Mouse (Mus musculus) neutrophil, adult 65 days (primary cell): ENCODE measurements around the gene Itfg2. TPM values are rescaled to one million over a fixed set of nuclear protein-coding genes. Genes with fewer than 3 reads are reported as not detected.

Experiments used
- total RNA-seq: library from RNA; stranded (reverse); gene quantifications from 2 replicates; pipeline ENCODE4 v1.2.4, GENCODE M21; 2023

Gene Itfg2
- 8.4 and 14.2 TPM in 2 replicates for total RNA-seq

DNA sequence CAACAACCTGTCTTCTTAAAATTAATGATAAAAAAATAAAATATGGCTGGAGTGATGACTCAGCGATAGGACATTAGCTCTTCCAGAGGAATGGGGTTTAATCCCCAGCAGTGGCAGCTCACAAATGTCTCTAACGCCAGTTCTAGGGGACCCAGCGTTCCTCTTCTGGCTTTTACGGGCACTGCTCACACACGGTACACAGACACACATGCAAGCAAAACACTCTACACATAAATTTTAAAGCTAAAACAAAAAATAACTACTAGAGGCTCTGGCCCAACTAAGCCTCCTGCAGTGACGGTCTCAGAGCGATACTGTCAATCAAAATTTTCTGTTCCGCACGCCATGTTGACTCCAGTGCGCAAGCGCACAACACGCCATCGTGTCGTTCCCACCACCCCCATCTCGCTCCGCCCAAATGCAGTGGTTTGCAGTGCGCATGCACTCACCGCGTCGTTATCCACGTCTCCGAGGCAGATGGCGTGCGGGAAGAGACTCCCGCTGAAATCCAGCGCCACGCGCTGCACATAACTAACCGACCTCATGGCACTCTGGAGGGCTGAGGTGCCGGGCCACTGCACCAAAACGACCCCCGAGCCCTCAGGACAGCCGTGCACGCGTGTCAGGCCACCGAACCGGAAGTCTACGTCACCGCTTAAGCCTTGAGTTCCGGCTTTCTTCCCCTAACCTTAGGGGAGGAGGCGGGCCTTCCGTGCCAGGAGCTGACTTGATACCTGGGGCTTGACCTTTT, at the start of gene Itfg2:
TSS of gene Itfg2 (minus strand) at position 663 of the 751 bp plus-strand sequence.

DNA sequence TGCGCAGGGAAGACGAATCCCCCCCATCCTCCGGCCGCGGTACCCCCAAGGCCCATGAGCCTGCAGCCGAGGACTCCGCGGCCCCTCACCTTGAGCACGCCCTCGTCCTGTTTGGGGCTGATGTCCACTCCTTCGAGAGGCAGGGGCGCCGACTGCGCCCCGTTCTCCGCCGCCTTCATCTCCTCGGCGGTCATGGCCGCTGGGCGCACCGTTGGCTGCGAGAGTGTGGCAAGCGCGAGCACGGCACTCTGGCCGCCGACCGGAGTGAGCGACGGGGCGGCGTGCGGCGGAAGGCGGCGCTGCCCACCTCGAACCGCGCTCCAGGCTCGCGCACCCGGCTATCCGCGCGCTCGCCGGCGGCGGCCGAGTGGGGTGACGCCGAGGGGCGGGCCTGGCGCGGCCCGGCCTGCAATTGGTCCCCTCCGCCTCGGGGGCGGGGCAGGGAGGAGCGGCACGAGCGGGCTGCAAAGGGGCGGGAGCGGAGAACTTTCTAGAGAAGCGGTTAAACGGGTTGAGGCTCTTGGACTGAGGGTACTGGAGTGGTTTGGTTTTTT, 13.7 kb upstream of the Itfg2 start, which contains the start of gene Fkbp4:
TSS of gene Fkbp4 (minus strand) at position 361 of the 554 bp plus-strand sequence.

DNA sequence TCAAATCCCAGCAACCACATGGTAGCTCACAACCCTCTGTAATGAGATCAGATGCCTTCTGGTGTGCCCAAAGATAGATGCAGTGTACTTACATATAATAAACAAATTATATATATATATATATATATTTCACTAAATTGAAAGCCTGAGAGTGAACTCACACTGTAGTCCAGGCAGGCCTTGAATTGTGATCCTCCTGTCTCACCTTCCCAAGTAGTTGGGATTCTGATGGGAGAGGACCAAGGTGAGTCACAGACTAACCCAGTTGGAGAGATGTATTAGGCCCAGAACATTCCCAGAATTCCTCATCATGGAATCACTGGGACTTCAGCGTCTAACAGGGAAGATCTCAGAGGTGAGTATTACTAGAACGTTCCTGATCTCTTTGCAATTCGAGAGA, 25.7 kb downstream of the Itfg2 start, which contains the start of gene Nrip2:
TSS of gene Nrip2 (plus strand) at position 301 of the 400 bp plus-strand sequence.

DNA sequence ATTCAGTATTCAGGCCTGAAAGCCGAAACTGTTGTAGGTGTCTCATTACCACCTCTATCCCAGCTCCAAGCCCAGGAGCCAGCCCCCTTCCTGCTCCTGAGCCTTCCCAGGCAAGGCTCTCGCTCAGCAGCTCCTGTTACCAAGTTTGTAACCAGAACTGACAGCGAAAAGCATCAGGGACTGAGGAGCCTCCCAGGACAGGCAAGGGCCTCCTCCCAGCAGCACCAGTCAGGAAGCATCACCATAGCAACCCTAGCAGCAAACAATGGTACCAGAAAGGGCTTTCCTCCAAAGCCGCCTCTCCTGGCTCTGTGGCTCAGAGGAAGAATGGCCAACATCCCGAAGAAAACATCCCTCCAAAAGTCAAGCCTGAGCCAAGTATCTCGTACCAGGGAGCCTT, 49.5 kb downstream of the Itfg2 start, which contains the start of the genes Tex52 and Gm44596:
TSS of gene Tex52 (plus strand) at position 265 of the 400 bp plus-strand sequence.
TSS of gene Gm44596 (plus strand) at position 312 of the 400 bp plus-strand sequence.

DNA sequence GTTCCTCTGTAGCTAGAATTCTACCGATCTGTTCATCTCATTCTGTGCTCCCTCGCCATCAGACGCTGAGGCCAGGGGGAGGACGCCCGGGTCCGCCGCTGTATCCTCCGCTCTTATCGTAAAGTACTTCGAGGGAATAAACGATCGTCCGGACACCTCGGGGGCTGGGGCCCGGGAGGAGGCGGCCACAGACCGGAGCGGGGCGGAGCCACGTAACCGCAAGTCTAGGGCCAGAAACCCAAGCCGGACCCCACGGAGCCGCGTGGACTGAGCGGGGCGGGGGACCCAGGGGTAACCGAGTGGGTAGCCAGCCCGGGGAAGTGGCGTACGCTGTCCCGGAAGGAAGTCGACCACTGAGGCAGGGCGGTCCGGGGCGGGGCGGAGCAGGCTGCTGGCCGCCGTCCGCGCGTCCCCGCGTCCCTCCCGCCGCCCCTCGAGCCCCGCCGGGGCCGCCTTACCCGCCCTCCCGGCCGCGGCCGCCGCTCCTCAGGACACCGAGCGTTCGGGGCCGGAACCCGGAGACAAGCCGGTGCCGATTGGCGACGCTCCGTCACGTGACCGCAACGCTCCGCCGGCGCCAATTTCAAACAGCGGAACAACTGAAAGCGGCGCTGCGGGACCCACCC, 62.2 kb downstream of the Itfg2 start, which contains the start of the genes Rhno1 and Foxm1:
TSS of gene Rhno1 (minus strand) at position 531 of the 626 bp plus-strand sequence.
TSS of gene Foxm1 (plus strand) at position 587 of the 626 bp plus-strand sequence.

Other genes with a start within 250 kb of the Itfg2 start
- gene Tead4, start 124.1 kb downstream of the Itfg2 start, total RNA-seq = 0.20 and 0.25 TPM in 2 replicates
- gene Tulp3, start 69.1 kb downstream of the Itfg2 start, total RNA-seq = 0.52 and 0.69 TPM in 2 replicates
- 28.1 and 28.7 TPM in 2 replicates for gene Rhno1, start 62.0 kb downstream of the Itfg2 start, total RNA-seq
- gene Foxm1, start 62.0 kb downstream of the Itfg2 start, total RNA-seq = 53.1 and 61.4 TPM in 2 replicates
- not detected in 2 replicates for gene Tex52, start 49.5 kb downstream of the Itfg2 start, total RNA-seq
- gene Gm44596, start 49.4 kb downstream of the Itfg2 start, total RNA-seq = not detected in 2 replicates
- not detected in 2 replicates for gene Nrip2, start 25.6 kb downstream of the Itfg2 start, total RNA-seq
- gene Fkbp4, start 13.7 kb upstream of the Itfg2 start, total RNA-seq = 26.8 and 30.6 TPM in 2 replicates
- not detected in 2 replicates for gene Pzp, start 101.8 kb upstream of the Itfg2 start, total RNA-seq
- not detected in 2 replicates for gene A2ml1, start 156.7 kb upstream of the Itfg2 start, total RNA-seq
- not detected in 2 replicates for gene Klrb1a, start 198.6 kb upstream of the Itfg2 start, total RNA-seq
- gene Clec2h, start 237.5 kb upstream of the Itfg2 start, total RNA-seq = not detected in 2 replicates